Mouse (Mus musculus) limb, embryonic 14.5 days (tissue): Measurements from ENCODE around the gene Zfp592. TPM values are rescaled to one million over a fixed set of nuclear protein-coding genes. Genes with fewer than 3 reads are reported as not detected.

Source experiments
- ATAC-seq: fragments of 200-750 bp; cut with Nextera tagmentation; 2 replicates; pipeline ENCODE4 v1.8.0; 2017; ENCODE audit warnings: low read depth, moderate number of reproducible peaks, moderate TSS enrichment; ENCODE audit not compliant: low FRiP score
- DNase-seq: peaks from one replicate; pipeline ENCODE4 v3.0.0-alpha.2; 2015; ENCODE audit warnings: low spot score
- H3K27ac ChIP-seq: fragments of 300-500 bp; sonication (generic); replicated peaks from 2 replicates; pipeline ENCODE4 v1.5.1; 2014; ENCODE audit warnings: low read depth, mild to moderate bottlenecking, low read length, moderate library complexity, mixed read lengths
- H3K27me3 ChIP-seq: fragments of 300-500 bp; sonication (generic); 2 replicates; pipeline ENCODE4 v1.6.1; 2014; ENCODE audit warnings: low read length, mixed read lengths; ENCODE audit not compliant: control insufficient read depth, insufficient read depth
- H3K36me3 ChIP-seq: fragments of 300-500 bp; sonication (generic); 2 replicates; pipeline ENCODE4 v1.6.1; 2014; ENCODE audit warnings: mild to moderate bottlenecking, low read length, moderate library complexity, mixed read lengths; ENCODE audit not compliant: control insufficient read depth, insufficient read depth
- H3K4me1 ChIP-seq: fragments of 300-500 bp; sonication (generic); 2 replicates; pipeline ENCODE4 v1.6.1; 2014; ENCODE audit warnings: antibody characterized with exemption, low read length, mixed read lengths; ENCODE audit not compliant: control insufficient read depth, insufficient read depth
- H3K4me2 ChIP-seq: fragments of 300-500 bp; sonication (generic); replicated peaks from 2 replicates; pipeline ENCODE4 v1.6.1; 2014; ENCODE audit warnings: low read depth, mild to moderate bottlenecking, low read length, moderate library complexity; ENCODE audit not compliant: severe bottlenecking
- H3K4me3 ChIP-seq: fragments of 300-500 bp; sonication (generic); replicated peaks from 2 replicates; pipeline ENCODE4 v1.5.1; 2014; ENCODE audit warnings: low read length
- H3K9ac ChIP-seq: fragments of 300-500 bp; sonication (generic); 2 replicates; pipeline ENCODE4 v1.6.1; 2014; ENCODE audit warnings: mild to moderate bottlenecking, low read depth, low read length, moderate library complexity; ENCODE audit not compliant: severe bottlenecking
- H3K9me3 ChIP-seq: fragments of 300-500 bp; sonication (generic); 2 replicates; pipeline ENCODE4 v1.6.1; 2016; ENCODE audit warnings: low read length; ENCODE audit not compliant: control insufficient read depth
- POLR2A ChIP-seq: fragments of 200-500 bp; IDR thresholded peaks from 2 replicates; pipeline ENCODE4 v1.8.0; 2012; ENCODE audit warnings: inconsistent platforms, mild to moderate bottlenecking, moderate library complexity, borderline replicate concordance; ENCODE audit not compliant: insufficient read depth, insufficient read length; ENCODE audit errors: extremely low read depth
- WGBS: fragments of 180-500 bp; shearing (Covaris S2); extraction: QIAGEN DNeasy Blood & Tissue Kit; methylation state at CpG from one replicate; pipeline ENCODE4 v1.1.7; 2014; 5-methylcytosine and 5-hydroxymethylcytosine counted together
- polyA plus RNA-seq, 2 experiments: library from polyadenylated mRNA; depleted of rRNA in 1 of 2; stranded (reverse) in 1 of 2; unstranded in 1 of 2; fragments of >200 nt; fragmentation: Nextera tagmentation in 1 of 2; extraction: Ambion mirVana in 1 of 2; gene quantifications; 2 replicates each; pipeline versions ENCODE4 v1.2.1 to v1.2.3; 2012 to 2014

The Zfp592 gene
- polyA plus RNA-seq, 2 experiments: 13.7 to 24.3 TPM

- no peak for ATAC-seq
- Histone ChIP-seq H3K4me1 (no peaks in the 10 kb centered on the region), H3K9ac (no peak overlapping the region), H3K27me3 (no peaks in the 10 kb centered on the region), H3K9me3 (no peaks in the 10 kb centered on the region), H3K4me2 (no peak overlapping the region), H3K4me3 (no peak overlapping the region), H3K36me3 (no peaks in the 10 kb centered on the region), H3K27ac (no peak overlapping the region)
- no peak for TF ChIP-seq POLR2A
- 34% methylated on average over 5 of the region's 5 CpGs for WGBS
- DNase-seq: no peak
Measured at GRCm38 (mm10) chr7:81059388-81059787, 65.9 kb downstream of the Zfp592 start.

- ATAC-seq: no peak
Measured at GRCm38 (mm10) chr7:81060908-81061307, 67.4 kb downstream of the Zfp592 start.

GRCm38 (mm10) chr7:81061936-81062335, 68.5 kb downstream of the Zfp592 start:
- Histone ChIP-seq H3K27me3 (no peaks in the 10 kb centered on the region), H3K27ac (no peak overlapping the region), H3K4me1 (no peaks in the 10 kb centered on the region), H3K36me3 (no peaks in the 10 kb centered on the region), H3K4me3 (no peak overlapping the region), H3K9ac (no peak overlapping the region), H3K9me3 (no peaks in the 10 kb centered on the region), H3K4me2 (no peak overlapping the region)
- WGBS: 80% methylated on average over 11 of the region's 11 CpGs
- no peak for ATAC-seq
- TF ChIP-seq POLR2A: no peak
- no peak for DNase-seq

More at GRCm38 (mm10) chr7:81060908-81061307, 67.4 kb downstream of the Zfp592 start:
- H3K9ac ChIP-seq: no peak overlapping the region
- H3K4me3 ChIP-seq: no peak overlapping the region
- no peak for DNase-seq
- WGBS: 88% methylated on average over 2 of the region's 2 CpGs
- H3K9me3 ChIP-seq: no peaks in the 10 kb centered on the region
- H3K36me3 ChIP-seq: no peaks in the 10 kb centered on the region
- H3K4me1 ChIP-seq: no peaks in the 10 kb centered on the region
- TF ChIP-seq POLR2A: no peak
- no peaks in the 10 kb centered on the region for H3K27me3 ChIP-seq
- H3K4me2 ChIP-seq: no peak overlapping the region
- no peak overlapping the region for H3K27ac ChIP-seq

- H3K9me3 ChIP-seq: no peaks in the 10 kb centered on the region
- TF ChIP-seq POLR2A: no peak
- ATAC-seq (no peak), DNase-seq (no peak)
- H3K4me2 ChIP-seq: no peak overlapping the region
- 63% methylated on average over 9 of the region's 9 CpGs for WGBS
- H3K4me3 ChIP-seq: no peak overlapping the region
- H3K27ac ChIP-seq: no peak overlapping the region
- no peak overlapping the region for H3K9ac ChIP-seq
- H3K27me3 ChIP-seq: no peaks in the 10 kb centered on the region
- no peaks in the 10 kb centered on the region for H3K36me3 ChIP-seq
- no peaks in the 10 kb centered on the region for H3K4me1 ChIP-seq
Measured at GRCm38 (mm10) chr7:81063332-81063731, 69.9 kb downstream of the Zfp592 start.

GRCm38 (mm10) chr7:81066714-81067113, 73.2 kb downstream of the Zfp592 start:
- Histone ChIP-seq H3K9me3 (no peaks in the 10 kb centered on the region), H3K36me3 (no peaks in the 10 kb centered on the region), H3K27me3 (no peaks in the 10 kb centered on the region), H3K4me1 (no peaks in the 10 kb centered on the region), H3K4me3 (no peak overlapping the region), H3K27ac (no peak overlapping the region), H3K4me2 (no peak overlapping the region), H3K9ac (no peak overlapping the region)
- TF ChIP-seq POLR2A: no peak
- DNase-seq: no peak
- 23% methylated on average over 6 of the region's 6 CpGs for WGBS
- no peak for ATAC-seq

GRCm38 (mm10) chr7:81072463-81072862, 79.0 kb downstream of the Zfp592 start:
- ATAC-seq (peak; percentile 23; the same call in 1 of the 2 replicates), DNase-seq (peak; percentile 56)
- TF ChIP-seq POLR2A: no peak
- 30% methylated on average over 5 of the region's 5 CpGs for WGBS
- no peak overlapping the region for H3K4me3 ChIP-seq
- no peaks in the 10 kb centered on the region for H3K36me3 ChIP-seq
- no peak overlapping the region for H3K4me2 ChIP-seq
- no peak overlapping the region for H3K27ac ChIP-seq
- peaks cover 3% of the 10 kb centered on the region; the same call in 1 of the 2 replicates for H3K9me3 ChIP-seq
- H3K27me3 ChIP-seq: no peaks in the 10 kb centered on the region
- H3K9ac ChIP-seq: no peak overlapping the region
- peaks cover 6% of the 10 kb centered on the region; the same call in 1 of the 2 replicates for H3K4me1 ChIP-seq
